Mouse (Mus musculus) neural tube, embryonic 13.5 days (tissue): ENCODE results near the gene Akr1b10. TPM values are rescaled to one million over a fixed set of nuclear protein-coding genes. Genes with fewer than 3 reads are reported as not detected.
"Not testable (repeated sequence)": the region's sequence is repeated elsewhere in the genome, so short reads cannot be mapped to it uniquely, and the experiment has no call there.

Experiments used
- ATAC-seq: fragments of 200-750 bp; cut with Nextera tagmentation; 2 replicates; pipeline ENCODE4 v1.8.0; 2017; ENCODE audit warnings: low read depth, mild to moderate bottlenecking, moderate TSS enrichment, moderate library complexity
- H3K27ac ChIP-seq: fragments of 300-500 bp; sonication (generic); replicated peaks from 2 replicates; pipeline ENCODE4 v1.5.1; 2015; ENCODE audit warnings: moderate library complexity, mild to moderate bottlenecking, inconsistent platforms
- H3K27me3 ChIP-seq: fragments of 300-500 bp; sonication (generic); 2 replicates; pipeline ENCODE4 v1.6.1; 2015; ENCODE audit warnings: mild to moderate bottlenecking, inconsistent platforms
- H3K36me3 ChIP-seq: fragments of 300-500 bp; sonication (generic); 2 replicates; pipeline ENCODE4 v1.6.1; 2015; ENCODE audit warnings: mild to moderate bottlenecking, inconsistent platforms
- H3K4me1 ChIP-seq: fragments of 300-500 bp; sonication (generic); replicated peaks from 2 replicates; pipeline ENCODE4 v1.6.1; 2015; ENCODE audit warnings: inconsistent platforms
- H3K4me2 ChIP-seq: fragments of 300-500 bp; sonication (generic); 2 replicates; pipeline ENCODE4 v1.6.1; 2015; ENCODE audit warnings: inconsistent platforms, mild to moderate bottlenecking, moderate library complexity
- H3K4me3 ChIP-seq: fragments of 300-500 bp; sonication (generic); 2 replicates; pipeline ENCODE4 v1.5.1; 2015; ENCODE audit warnings: mild to moderate bottlenecking, inconsistent platforms
- H3K9ac ChIP-seq: fragments of 300-500 bp; sonication (generic); 2 replicates; pipeline ENCODE4 v1.6.1; 2015; ENCODE audit warnings: moderate library complexity, mild to moderate bottlenecking, inconsistent platforms
- H3K9me3 ChIP-seq: fragments of 300-500 bp; sonication (generic); 2 replicates; pipeline ENCODE4 v1.6.1; 2016; ENCODE audit warnings: inconsistent platforms
- WGBS: fragments of 180-500 bp; shearing (Covaris S2); methylation state at CpG from one replicate; pipeline ENCODE4 v1.1.7; 2015; 5-methylcytosine and 5-hydroxymethylcytosine counted together
- polyA plus RNA-seq: library from polyadenylated mRNA; unstranded; fragments of >200 nt; fragmentation: Nextera tagmentation; extraction: Ambion mirVana; gene quantifications from 2 replicates; pipeline ENCODE4 v1.2.1, GENCODE M21; 2015

Gene Akr1b10
- polyA plus RNA-seq, 1 experiment from 2014 or later: 10.9 TPM

DNA sequence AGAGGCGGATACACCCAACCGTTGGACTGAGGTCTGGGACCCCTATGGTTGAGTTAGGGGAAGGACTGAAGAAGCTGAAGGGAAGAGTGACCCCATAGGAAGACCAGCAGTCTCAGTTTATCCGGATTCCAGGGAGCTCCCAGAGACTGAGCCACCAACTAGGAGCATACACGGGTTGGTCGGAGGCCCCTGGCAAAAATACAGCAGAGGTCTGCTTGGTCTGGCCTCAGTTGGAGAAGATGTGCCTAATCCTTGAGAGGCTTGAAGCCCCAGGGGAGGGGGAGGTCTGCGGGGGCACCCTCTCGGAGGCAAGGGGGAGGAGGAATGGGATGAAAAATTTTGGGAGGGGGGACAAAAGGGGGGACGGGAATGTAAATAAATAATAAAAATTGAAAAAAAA, 617 bp upstream of the Akr1b10 start:
- Histone ChIP-seq H3K27me3 (no peaks in the 10 kb centered on the region), H3K9ac (no peak overlapping the region; the same call in 1 of the 2 replicates), H3K9me3 (no peaks in the 10 kb centered on the region), H3K36me3 (no peaks in the 10 kb centered on the region), H3K4me2 (0 out of 2 replicates have a peak overlapping the region, but pooled peaks have one; percentile 64), H3K4me3 (no peak overlapping the region), H3K27ac (no peak overlapping the region), H3K4me1 (peaks cover 15% of the 10 kb centered on the region)
- 56% methylated on average over 8 of the region's 8 CpGs for WGBS
- ATAC-seq: no peak

DNA sequence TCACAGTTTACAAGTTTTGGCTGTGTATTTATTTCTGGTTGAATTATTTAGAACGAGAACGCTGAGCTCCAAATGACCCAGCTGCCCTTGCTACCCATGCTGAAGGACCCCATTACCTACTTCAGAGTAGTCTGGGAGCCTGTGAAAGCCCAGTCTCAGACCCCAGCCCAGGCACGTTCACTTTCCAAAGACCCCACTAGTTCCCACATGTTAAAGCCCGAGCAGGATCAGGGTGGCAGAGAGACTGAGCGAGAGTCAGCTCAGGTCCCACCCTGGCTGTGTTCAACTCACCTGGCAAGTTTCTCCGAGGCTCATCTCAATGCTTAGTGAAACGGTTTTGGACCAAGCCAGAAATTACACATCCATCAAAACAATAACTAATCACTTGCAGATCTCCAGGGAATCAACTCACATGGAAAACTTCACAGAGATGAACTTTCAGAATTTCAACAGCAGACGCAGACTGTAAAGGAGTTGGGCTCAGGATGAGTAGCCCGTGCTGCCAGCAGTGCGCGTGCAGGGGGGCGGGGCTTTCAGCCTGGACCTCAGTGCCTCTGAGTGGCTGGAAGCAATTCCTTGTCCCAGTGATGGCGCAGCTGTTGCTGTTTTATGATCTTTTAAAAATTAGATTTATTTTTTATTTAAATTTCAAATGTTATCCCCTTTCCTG, 818 bp downstream of the Akr1b10 start:
- peak overlapping the region; percentile 64; the same call in 1 of the 2 replicates for H3K9ac ChIP-seq
- peak overlapping the region; percentile 64 for H3K4me2 ChIP-seq
- H3K4me1 ChIP-seq: peaks cover 15% of the 10 kb centered on the region
- WGBS: 2% methylated on average over 13 of the region's 13 CpGs
- no peak overlapping the region for H3K27ac ChIP-seq
- H3K36me3 ChIP-seq: no peaks in the 10 kb centered on the region
- no peaks in the 10 kb centered on the region for H3K9me3 ChIP-seq
- no peaks in the 10 kb centered on the region for H3K27me3 ChIP-seq
- ATAC-seq: peak; percentile 76; the same call in 1 of the 2 replicates
- peak overlapping the region; percentile 43 for H3K4me3 ChIP-seq

DNA sequence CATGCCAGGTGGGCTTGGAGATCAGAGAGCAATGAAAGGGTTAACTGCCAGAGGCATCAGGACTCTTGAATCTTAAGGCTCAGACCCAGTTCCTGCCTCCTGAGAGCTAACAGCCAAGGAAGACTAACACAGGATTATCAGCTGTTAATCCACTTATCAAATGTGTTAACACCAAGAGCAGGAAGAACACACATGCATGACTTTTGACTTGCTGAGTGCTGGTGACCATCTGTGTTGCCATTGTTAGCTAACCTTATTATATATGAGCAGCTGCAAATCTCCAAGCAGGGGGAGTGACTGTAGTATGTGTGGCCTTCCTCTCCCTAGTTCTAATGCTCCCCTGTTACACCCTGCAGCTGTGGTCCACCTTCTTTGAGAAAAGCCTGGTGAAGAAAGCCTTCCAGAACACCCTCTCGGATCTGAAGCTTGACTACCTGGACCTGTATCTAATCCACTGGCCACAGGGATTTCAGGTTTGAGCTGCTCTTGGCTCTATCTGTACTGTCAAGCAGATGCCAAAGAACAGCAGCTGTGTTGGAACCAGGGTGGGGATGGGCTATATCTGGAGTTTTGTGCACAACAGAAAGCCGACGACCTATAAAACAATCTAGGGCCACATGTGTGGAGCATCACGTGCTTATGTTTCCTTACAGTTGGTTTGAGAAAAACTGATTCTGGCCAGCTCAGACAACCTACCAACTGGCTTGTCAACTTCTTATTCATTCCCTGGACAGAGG, 4.6 kb downstream of the Akr1b10 start:
- H3K4me1 ChIP-seq: peaks cover 15% of the 10 kb centered on the region
- ATAC-seq: no peak
- 95% methylated on average over 4 of the region's 4 CpGs for WGBS

DNA sequence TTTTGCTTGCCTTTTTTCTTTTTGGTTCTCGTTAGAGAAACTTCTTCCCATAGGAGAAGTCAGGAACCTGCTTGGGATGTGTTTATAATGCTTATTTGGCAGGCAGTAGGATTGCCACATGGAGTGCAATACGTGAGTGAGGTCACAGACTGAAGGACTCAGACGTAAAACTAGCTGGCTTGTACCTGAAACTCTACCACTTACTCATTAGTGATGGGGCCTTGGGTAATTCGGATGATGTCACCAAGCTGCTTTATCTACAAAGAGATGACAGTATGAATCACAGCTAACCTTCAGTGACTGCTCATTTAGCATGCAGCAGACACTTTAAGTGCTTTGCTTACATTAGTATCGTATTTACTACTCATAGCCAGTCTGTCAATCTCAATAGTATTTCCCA, 11.9 kb downstream of the Akr1b10 start:
- Histone ChIP-seq H3K9me3 (peaks cover 6% of the 10 kb centered on the region; the same call in 1 of the 2 replicates), H3K27ac (no peak overlapping the region), H3K27me3 (no peaks in the 10 kb centered on the region), H3K4me2 (no peak overlapping the region), H3K4me1 (no peaks in the 10 kb centered on the region), H3K36me3 (peaks cover 8% of the 10 kb centered on the region), H3K9ac (no peak overlapping the region), H3K4me3 (no peak overlapping the region)
- WGBS: 88% methylated on average over 5 of the region's 5 CpGs
- ATAC-seq: no peak

More for the DNA sequence above, 4.6 kb downstream of the Akr1b10 start:
- Histone ChIP-seq H3K27ac (no peak overlapping the region), H3K36me3 (peaks cover 13% of the 10 kb centered on the region), H3K27me3 (no peaks in the 10 kb centered on the region), H3K9ac (no peak overlapping the region), H3K9me3 (peaks cover 8% of the 10 kb centered on the region; the same call in 1 of the 2 replicates), H3K4me2 (no peak overlapping the region), H3K4me3 (no peak overlapping the region)

DNA sequence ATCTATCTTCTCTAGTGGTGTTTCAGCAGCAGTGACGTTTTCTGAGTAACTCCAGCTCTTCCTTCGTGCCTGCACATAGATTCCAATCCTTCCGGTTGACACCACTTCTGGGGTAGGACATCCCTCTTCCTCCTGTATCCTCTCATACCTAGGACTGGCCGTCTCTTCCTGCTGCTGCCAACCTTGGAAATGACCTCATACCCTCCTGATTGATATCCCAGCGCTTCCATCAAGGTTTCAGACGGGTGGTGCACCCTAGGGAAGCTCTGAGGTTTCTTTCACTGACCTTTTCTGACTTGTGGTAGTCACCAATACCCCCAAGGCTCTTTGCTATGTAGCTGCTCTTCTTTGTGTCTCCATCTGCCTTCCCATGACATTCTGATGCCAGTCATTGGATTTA, 14.4 kb downstream of the Akr1b10 start:
- Histone ChIP-seq H3K27ac (no peak overlapping the region), H3K9ac (no peak overlapping the region), H3K4me1 (no peaks in the 10 kb centered on the region), H3K4me2 (no peak overlapping the region), H3K4me3 (no peak overlapping the region), H3K9me3 (no peaks in the 10 kb centered on the region), H3K36me3 (no peaks in the 10 kb centered on the region), H3K27me3 (no peaks in the 10 kb centered on the region)
- ATAC-seq: no peak
- WGBS: 80% methylated on average over 6 of the region's 6 CpGs

DNA sequence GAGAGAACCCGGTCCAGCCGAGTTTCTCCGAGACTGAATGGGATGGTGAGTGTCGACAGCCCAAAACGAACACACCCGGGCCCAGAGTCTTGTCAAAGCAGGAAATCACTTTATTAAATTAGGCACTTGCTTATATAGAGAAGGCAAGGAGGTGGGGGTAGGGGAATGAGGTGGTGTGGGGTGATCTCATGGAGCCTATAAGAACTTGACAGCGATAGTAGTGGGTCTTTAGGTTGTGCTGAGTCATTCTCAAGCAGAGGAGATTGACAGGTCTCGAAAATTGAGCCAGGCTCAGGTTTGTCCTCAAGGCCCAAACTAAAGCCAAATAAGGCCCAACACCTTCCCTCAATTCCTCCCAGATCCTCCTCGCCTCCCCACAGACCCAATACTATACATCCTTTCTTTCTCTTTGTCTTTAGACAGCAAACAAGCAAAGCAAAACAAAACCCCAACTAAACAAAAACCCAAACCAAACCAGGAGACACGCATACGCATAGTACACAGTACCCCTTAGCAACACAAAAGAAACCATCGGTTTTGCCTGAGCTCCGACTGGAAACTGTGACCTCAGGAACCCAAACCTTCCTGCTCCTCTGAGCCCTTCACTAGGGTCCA, 15.7 kb downstream of the Akr1b10 start:
- no peaks in the 10 kb centered on the region for H3K4me1 ChIP-seq
- no peaks in the 10 kb centered on the region for H3K36me3 ChIP-seq
- H3K4me3 ChIP-seq: no peak overlapping the region
- H3K9me3 ChIP-seq: no peaks in the 10 kb centered on the region
- no peaks in the 10 kb centered on the region for H3K27me3 ChIP-seq
- H3K27ac ChIP-seq: no peak overlapping the region
- no peak for ATAC-seq
- H3K4me2 ChIP-seq: no peak overlapping the region
- 89% methylated on average over 13 of the region's 13 CpGs for WGBS
- H3K9ac ChIP-seq: no peak overlapping the region

DNA sequence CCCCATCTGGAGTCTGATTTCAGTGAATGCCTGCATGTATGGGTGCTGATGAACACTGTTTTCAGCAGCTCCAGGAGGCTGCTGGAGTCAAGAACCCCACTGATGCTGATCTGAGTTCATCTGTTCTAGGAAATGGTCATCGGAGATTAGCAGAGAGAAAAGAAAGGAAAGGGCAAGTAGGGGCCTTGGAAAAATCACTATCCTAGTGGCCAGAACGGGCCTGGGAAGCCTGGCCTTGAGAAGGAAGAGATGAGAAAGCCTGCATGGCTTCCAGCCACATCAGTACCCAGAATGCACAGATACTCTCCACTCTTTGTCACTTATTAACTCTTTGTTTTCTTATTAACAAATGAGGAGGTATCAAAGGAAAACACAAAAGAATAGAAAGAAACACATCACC, 16.7 kb downstream of the Akr1b10 start:
- WGBS: 84% methylated on average over 2 of the region's 2 CpGs

DNA sequence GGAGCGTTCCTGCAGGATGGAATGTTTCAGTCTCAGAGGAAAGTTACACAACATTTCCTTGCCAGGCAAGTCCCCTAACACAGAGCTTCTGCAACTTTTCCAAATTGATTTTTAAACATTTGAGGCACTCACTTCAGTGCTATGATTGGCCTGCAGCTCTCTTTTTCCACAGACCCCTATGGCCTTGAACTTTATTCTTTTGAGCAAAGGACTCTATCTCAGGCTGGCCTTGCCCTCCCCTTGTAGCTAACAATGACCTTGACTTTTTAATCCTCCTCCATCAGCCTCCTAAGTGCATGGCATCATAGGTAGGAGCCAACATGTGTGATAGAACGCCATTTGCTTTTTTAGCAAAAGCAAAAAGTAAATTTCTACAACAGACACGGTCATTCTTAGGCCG, 22.7 kb downstream of the Akr1b10 start:
- WGBS: 89% methylated on average over 4 of the region's 4 CpGs

More for the DNA sequence above, 16.7 kb downstream of the Akr1b10 start:
- no peaks in the 10 kb centered on the region for H3K4me1 ChIP-seq
- no peak overlapping the region for H3K9ac ChIP-seq
- no peaks in the 10 kb centered on the region for H3K27me3 ChIP-seq
- no peak overlapping the region for H3K27ac ChIP-seq
- no peak for ATAC-seq
- no peak overlapping the region for H3K4me3 ChIP-seq
- no peak overlapping the region for H3K4me2 ChIP-seq
- H3K9me3 ChIP-seq: no peaks in the 10 kb centered on the region
- no peaks in the 10 kb centered on the region for H3K36me3 ChIP-seq

DNA sequence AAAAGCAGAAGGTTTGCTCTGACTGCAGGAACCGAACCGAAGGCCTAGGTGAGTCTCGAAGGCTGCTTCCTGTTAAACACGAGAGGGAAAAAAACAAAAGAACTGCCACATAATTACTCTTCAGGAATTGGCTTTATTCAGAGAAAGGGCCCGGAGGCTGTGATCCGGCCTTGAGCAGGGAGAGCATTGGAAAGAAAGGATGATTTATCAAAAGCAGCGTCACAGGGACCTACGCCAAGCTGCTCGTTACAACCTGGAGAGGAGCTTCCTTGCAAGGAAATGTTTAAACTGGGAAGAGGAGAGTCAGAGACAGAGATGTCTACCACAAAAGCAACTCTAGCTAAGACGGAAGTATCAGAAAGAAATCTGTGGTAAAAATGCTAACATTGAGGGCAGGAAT, 23.4 kb downstream of the Akr1b10 start:
- no peak for ATAC-seq
- 71% methylated on average over 10 of the region's 10 CpGs for WGBS
- no peaks in the 10 kb centered on the region for H3K4me1 ChIP-seq

More for the DNA sequence above, 22.7 kb downstream of the Akr1b10 start:
- no peak overlapping the region for H3K27ac ChIP-seq
- H3K36me3 ChIP-seq: no peaks in the 10 kb centered on the region
- H3K4me1 ChIP-seq: no peaks in the 10 kb centered on the region
- no peak overlapping the region for H3K4me2 ChIP-seq
- H3K4me3 ChIP-seq: no peak overlapping the region
- no peak for ATAC-seq
- H3K9me3 ChIP-seq: no peaks in the 10 kb centered on the region
- H3K27me3 ChIP-seq: no peaks in the 10 kb centered on the region
- no peak overlapping the region for H3K9ac ChIP-seq

DNA sequence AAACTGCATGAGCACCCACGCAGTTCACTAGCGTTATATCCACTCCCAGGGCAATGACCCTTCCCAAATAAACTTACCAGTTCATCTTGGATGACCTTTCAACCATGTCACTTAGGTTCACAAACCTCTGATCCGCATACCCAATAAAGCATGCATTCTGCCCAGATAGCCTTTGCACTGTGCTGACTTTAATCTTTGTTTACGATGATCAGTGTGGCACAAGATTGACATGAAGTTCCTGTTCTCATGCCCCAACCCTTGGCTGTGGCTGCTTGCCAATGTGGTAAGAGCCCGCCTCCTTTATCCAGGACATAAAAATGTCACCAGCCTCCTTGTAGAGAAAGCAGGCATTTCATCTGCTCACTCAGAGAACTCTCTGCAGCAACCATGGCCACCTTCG, 28.0 kb downstream of the Akr1b10 start, which contains the start of gene Akr1b7:
TSS of gene Akr1b7 (plus strand) at position 312 of the 400 bp plus-strand sequence.
- no peak for ATAC-seq
- WGBS: 78% methylated on average over 6 of the region's 6 CpGs
- Histone ChIP-seq H3K4me3 (no peak within 1 kb of the TSS), H3K9me3 (no peaks in the 10 kb centered on the region), H3K4me2 (no peak within 1 kb of the TSS), H3K27me3 (no peaks in the 10 kb centered on the region), H3K36me3 (no peaks in the 10 kb centered on the region), H3K4me1 (no peaks in the 10 kb centered on the region), H3K9ac (no peak within 1 kb of the TSS), H3K27ac (no peak within 1 kb of the TSS)

More for the DNA sequence above, 23.4 kb downstream of the Akr1b10 start:
- Histone ChIP-seq H3K4me3 (no peak overlapping the region), H3K9ac (no peak overlapping the region), H3K27ac (no peak overlapping the region), H3K27me3 (no peaks in the 10 kb centered on the region), H3K9me3 (no peaks in the 10 kb centered on the region), H3K36me3 (no peaks in the 10 kb centered on the region), H3K4me2 (no peak overlapping the region)

DNA sequence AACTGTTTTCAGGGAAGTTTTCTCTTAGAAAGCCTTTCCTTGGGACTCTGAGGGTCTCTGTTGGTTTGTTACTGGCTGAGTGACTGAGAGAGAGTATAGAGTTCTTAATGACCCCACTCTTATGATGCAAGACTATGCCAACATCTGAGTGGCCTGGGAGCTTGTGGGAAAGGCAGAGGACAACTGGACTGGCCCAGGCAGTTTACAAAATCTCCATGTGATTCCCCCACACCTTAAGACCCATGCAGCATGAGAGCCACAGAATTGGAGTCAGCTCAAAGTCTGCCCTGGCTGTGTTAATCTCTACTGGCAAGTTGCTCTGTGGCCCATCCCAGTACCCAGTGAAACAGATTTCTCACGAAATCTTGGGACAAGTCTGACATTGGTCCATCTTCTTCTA, 28.7 kb downstream of the Akr1b10 start:
- H3K27me3 ChIP-seq: no peaks in the 10 kb centered on the region
- H3K36me3 ChIP-seq: no peaks in the 10 kb centered on the region
- no peak for ATAC-seq
- no peak overlapping the region for H3K9ac ChIP-seq
- no peaks in the 10 kb centered on the region for H3K9me3 ChIP-seq
- H3K27ac ChIP-seq: no peak overlapping the region
- no peak overlapping the region for H3K4me3 ChIP-seq
- no peaks in the 10 kb centered on the region for H3K4me1 ChIP-seq
- WGBS: 74% methylated on average over 1 of the region's 1 CpGs
- H3K4me2 ChIP-seq: no peak overlapping the region

DNA sequence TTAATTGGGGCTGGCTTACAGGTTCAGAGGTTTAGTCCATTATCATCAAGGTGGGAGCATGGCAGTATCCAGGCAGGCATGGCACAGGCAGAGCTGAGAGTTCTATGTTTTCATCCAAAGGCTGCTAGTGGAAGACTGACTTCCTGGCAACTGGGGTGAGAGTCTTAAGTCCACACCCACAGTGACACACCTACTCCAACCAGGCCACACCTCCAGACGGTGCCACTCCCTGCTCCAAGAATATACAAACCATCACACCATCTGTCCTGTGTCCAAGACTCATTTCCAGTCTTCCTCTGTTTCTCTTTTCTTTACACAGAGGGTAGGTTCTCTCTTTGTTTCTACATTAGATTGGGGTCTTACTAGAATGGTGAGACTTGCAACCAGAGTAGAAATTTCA, 29.4 kb downstream of the Akr1b10 start:
- H3K27me3 ChIP-seq, H3K36me3 ChIP-seq, ATAC-seq, H3K4me3 ChIP-seq, H3K9ac ChIP-seq, H3K4me2 ChIP-seq, H3K9me3 ChIP-seq, H3K4me1 ChIP-seq, H3K27ac ChIP-seq: not testable (repeated sequence)
- 68% methylated on average over 1 of the region's 1 CpGs for WGBS
